Mouse (Mus musculus) neutrophil, adult 83 days (primary cell): ENCODE data around the gene H60c. TPM values are rescaled to one million over a fixed set of nuclear protein-coding genes. Genes with fewer than 3 reads are reported as not detected.

Source experiments
- total RNA-seq, 2 experiments: library from RNA; stranded (reverse); gene quantifications; one replicate each; pipeline ENCODE4 v1.2.4; 2023

H60c gene
- under 1 TPM in 1 of 2 experiments, not detected in 1; 0.24 TPM for total RNA-seq

GRCm38 (mm10) chr10:3267671-3268070 is at the start of gene H60c:
Gene H60c (minus strand): TSS chr10:3267771.

Other genes starting within 250 kb of the H60c start
- under 1 TPM in 1 of 2 experiments, not detected in 1; 0.13 TPM for gene Ppp1r14c, start 98.3 kb upstream of the H60c start, total RNA-seq